Mouse (Mus musculus) spleen, adult 2 months (tissue): ENCODE measurements around the gene Babam1. TPM values are rescaled to one million over a fixed set of nuclear protein-coding genes. Genes with fewer than 3 reads are reported as not detected.

Experiments used
- DNase-seq, 2 experiments: peaks; one replicate each; pipeline versions ENCODE4 v3.0.0 to v3.0.0-alpha.2; 2012 to 2021; ENCODE audit warnings: low spot score in 2 of 2, low read depth in 1 of 2
- H3K27ac ChIP-seq: fragments of 200-500 bp; 2 replicates; pipeline ENCODE4 v1.5.1; 2012; ENCODE audit warnings: low read length, inconsistent platforms; ENCODE audit not compliant: insufficient read depth
- H3K27me3 ChIP-seq: fragments of 200-500 bp; 2 replicates; pipeline ENCODE4 v1.6.1; 2012; ENCODE audit warnings: mild to moderate bottlenecking, moderate library complexity, low read length, inconsistent platforms; ENCODE audit not compliant: control insufficient read depth, insufficient read depth
- H3K36me3 ChIP-seq: fragments of 200-500 bp; 2 replicates; pipeline ENCODE4 v1.6.1; 2012; ENCODE audit warnings: mild to moderate bottlenecking, low read length, inconsistent platforms; ENCODE audit not compliant: control insufficient read depth, insufficient read depth
- H3K4me1 ChIP-seq: fragments of 200-500 bp; 2 replicates; pipeline ENCODE4 v1.6.1; 2011; ENCODE audit warnings: inconsistent platforms; ENCODE audit not compliant: control insufficient read depth, insufficient read depth, insufficient read length
- H3K4me3 ChIP-seq: fragments of 200-500 bp; 2 replicates; pipeline ENCODE4 v1.5.1; 2011; ENCODE audit warnings: mild to moderate bottlenecking, inconsistent platforms; ENCODE audit not compliant: insufficient read depth, insufficient read length; ENCODE audit errors: extremely low read depth
- CTCF ChIP-seq: fragments of 200-500 bp; IDR thresholded peaks from 2 replicates; pipeline ENCODE4 v1.5.1; 2011; ENCODE audit warnings: mild to moderate bottlenecking, inconsistent platforms; ENCODE audit not compliant: insufficient read depth, insufficient read length, insufficient replicate concordance; ENCODE audit errors: extremely low read depth
- POLR2A ChIP-seq: fragments of 200-500 bp; IDR thresholded peaks from 2 replicates; pipeline ENCODE4 v1.6.1; 2011; ENCODE audit warnings: low read depth, low read length, inconsistent platforms
- WGBS: fragments of 180-500 bp; shearing (Covaris S2); methylation state at CpG from one replicate; pipeline ENCODE4 v1.1.7; 2018; 5-methylcytosine and 5-hydroxymethylcytosine counted together
- polyA plus RNA-seq: library from polyadenylated mRNA; depleted of rRNA; stranded (reverse); fragments of >200 nt; gene quantifications from 2 replicates; pipeline ENCODE4 v1.2.3, GENCODE M21; 2012; rRNA removed

Gene Babam1
- polyA plus RNA-seq: 104 and 128 TPM in 2 replicates

DNA sequence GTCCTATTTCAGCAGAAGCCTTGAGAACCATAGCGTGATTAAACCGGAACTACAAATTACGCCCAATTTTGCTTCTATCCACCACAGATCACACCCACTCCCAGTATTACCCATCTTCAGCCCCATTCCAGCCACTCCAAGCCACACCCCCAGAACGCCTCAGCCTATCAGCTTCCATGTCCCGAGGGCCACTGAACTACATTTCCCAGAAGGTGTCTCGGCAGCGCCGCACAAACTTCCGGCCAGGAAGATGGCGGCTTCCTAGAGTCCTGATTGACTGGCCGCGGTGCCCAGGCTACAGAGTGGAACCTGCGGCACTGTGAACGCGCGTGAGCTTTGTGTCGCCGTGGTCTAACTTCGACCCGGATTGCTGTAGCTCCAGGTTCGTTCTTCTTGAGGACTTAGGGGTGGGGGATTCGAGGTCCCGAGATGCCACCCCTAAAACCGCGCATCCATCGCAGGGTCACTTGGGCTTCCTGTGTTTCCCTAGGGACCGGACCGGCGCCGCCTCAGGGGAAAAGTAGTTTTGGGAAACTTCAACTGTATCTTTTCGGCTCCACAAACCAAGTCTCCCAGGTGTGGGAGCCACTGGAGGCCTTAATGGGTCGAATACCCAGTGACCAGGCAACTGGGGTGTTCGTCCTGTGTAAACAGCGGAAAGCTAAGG, at the start of gene Babam1:
TSS of gene Babam1 (plus strand) at position 223 of the 667 bp plus-strand sequence.
- Histone ChIP-seq H3K27me3 (no peaks in the 10 kb centered on the region), H3K4me3 (peak within 1 kb of the TSS; percentile 75), H3K36me3 (peaks cover 7% of the 10 kb centered on the region; the same call in 1 of the 2 replicates), H3K4me1 (peaks cover 8% of the 10 kb centered on the region; the same call in 1 of the 2 replicates), H3K27ac (peak within 1 kb of the TSS; percentile 44)
- DNase-seq: peak; percentile 80 to 89
- WGBS: under 1% methylated on average over 34 of the region's 34 CpGs
- TF ChIP-seq CTCF (no peak), POLR2A (peak; percentile 65; the same call in 1 of the 2 replicates)

DNA sequence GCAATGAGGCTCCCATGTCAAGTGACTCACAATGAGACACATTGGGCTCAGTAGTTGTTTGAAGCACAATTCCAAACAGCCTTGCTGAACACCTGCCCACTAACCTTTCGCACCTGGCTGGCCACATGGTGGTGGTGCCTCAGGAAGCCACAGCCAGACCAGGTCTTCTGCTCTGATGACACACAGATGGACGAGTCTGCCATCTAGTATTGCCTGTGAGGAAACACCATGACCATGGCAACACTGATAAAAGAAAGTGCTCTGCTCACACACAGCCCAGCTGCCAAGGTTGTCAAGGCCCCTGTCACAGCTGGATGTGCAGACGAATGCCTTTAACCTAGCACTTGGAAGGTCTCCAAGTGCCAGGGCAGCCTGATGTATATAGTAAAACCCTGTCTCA, 45.5 kb upstream of the Babam1 start:
- Histone ChIP-seq H3K27me3 (no peaks in the 10 kb centered on the region), H3K27ac (no peak overlapping the region), H3K4me3 (no peak overlapping the region), H3K36me3 (peaks cover 70% of the 10 kb centered on the region), H3K4me1 (no peaks in the 10 kb centered on the region)
- 69% methylated on average over 3 of the region's 3 CpGs for WGBS
- no peak for DNase-seq
- TF ChIP-seq POLR2A (no peak), CTCF (no peak)

DNA sequence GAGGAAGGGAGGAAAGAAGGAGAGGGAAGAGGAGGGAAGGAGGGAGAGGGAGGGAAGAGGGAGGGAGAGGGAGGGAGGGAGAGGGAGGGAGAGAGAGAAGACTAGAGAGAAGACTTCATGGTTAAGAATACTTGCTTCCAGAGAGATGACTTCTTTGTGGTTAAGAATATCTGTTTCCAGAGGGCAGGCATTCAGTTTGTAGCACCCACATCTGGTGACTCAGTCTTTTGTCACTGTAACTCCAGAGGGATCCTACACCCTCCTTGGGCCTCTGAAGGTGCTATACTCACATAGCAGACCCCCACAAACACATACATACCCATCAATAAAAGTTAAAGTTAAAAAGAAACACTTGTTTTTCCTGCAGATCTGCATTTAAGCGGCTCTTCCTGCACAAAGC, 45.1 kb upstream of the Babam1 start:
- H3K27ac ChIP-seq: no peak overlapping the region
- TF ChIP-seq POLR2A (no peak), CTCF (no peak)
- H3K4me3 ChIP-seq: no peak overlapping the region
- no peaks in the 10 kb centered on the region for H3K4me1 ChIP-seq
- no peak for DNase-seq
- 92% methylated on average over 1 of the region's 1 CpGs for WGBS
- H3K27me3 ChIP-seq: no peaks in the 10 kb centered on the region
- H3K36me3 ChIP-seq: peaks cover 71% of the 10 kb centered on the region

DNA sequence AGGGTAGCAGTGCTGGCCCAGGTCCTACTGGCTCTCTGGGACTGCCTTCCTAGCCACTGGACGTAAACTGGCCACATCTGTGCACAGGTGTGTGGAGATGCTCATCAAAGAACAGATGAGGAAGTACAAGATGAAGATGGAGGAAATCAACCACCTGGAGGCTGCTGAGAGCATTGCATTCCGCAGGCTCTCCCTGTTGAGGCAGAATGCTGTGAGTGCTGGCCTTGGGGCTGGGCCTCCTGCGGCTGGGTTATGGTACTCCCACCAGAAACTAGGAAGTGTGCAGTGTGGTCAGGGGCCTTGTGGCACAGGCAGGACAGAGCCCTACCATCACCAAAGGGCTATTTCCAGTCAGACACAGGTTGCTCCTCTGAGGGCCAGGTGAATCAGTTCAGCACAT, 38.6 kb upstream of the Babam1 start:
- no peak overlapping the region for H3K4me3 ChIP-seq
- peaks cover 47% of the 10 kb centered on the region for H3K36me3 ChIP-seq
- H3K27ac ChIP-seq: no peak overlapping the region
- no peak for TF ChIP-seq CTCF
- TF ChIP-seq POLR2A: no peak
- 88% methylated on average over 3 of the region's 3 CpGs for WGBS
- no peaks in the 10 kb centered on the region for H3K4me1 ChIP-seq
- no peak for DNase-seq
- no peaks in the 10 kb centered on the region for H3K27me3 ChIP-seq

DNA sequence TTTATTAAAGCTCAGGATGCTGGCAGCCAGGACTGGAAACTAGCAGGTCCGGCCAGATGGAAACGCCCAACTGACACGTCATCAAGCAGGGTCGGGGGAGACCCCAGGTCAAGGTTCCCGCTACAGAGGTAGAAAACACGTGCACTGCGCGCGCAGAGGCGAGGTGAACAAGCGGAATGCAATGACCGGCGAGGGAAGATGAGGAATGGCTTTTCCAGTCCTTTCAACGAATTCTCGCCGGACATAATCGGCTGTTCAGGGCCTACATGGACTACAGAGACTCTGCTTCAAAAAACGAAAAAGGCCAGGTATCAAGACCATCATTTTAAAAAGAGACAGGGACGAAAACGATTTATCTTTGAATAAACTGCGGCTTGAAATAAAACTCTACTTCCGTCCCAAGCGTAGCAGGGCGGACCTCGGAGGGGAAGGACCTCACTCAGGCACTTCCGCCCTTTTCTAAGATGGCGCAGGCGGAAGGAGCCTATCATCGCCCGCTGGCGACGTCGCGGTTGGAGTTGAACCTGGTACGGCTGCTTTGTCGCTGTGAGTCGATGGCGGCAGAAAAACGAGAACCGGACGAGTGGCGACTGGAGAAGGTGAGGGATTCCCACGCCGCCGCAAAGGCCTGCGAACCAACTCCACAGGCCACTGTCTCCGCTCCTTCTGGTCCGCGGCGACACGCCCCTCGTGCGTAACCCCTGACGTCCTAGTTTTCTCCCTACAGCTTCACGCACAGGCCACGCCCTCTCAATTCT, 29.7 kb upstream of the Babam1 start, which contains the start of gene Use1:
TSS of gene Use1 (plus strand) at position 78 of the 758 bp plus-strand sequence.
- TF ChIP-seq POLR2A (peak; percentile 25), CTCF (no peak)
- H3K4me3 ChIP-seq: peak within 1 kb of the TSS; percentile 85
- peak within 1 kb of the TSS; percentile 96 for H3K27ac ChIP-seq
- H3K27me3 ChIP-seq: no peaks in the 10 kb centered on the region
- DNase-seq: peak; percentile 88 to 90
- no peaks in the 10 kb centered on the region for H3K4me1 ChIP-seq
- no peaks in the 10 kb centered on the region for H3K36me3 ChIP-seq
- under 1% methylated on average over 56 of the region's 56 CpGs for WGBS

DNA sequence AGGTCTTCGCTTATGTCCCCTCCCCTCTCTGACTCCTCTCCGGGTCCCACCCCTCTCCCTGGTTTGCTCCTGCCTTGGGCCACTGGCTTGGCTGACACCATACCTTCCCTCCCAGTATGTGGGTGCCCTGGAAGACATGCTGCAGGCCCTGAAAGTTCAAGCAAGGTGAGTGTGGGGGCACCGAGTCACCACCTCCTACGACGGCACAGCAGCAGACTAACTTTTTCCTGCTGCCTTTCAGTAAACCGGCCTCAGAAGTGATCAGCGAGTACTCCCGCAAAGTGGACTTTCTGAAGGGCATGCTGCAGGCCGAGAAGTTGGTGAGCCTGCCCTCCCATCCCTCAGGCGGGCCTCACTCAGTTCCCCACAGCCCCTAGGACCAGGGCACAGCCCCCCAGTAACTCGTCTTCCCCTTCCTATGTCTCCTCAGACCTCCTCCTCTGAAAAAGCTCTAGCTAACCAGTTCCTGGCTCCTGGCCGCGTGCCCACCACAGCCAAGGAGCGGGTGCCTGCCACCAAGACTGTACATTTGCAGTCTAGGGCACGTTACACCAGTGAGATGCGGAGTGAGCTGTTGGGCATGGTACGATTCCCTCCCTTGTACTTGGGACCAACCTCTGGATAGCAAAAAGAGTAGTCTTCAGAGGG, 29.0 kb upstream of the Babam1 start:
- no peak for DNase-seq
- whole genome bisulfite sequencing: 29% methylated on average over 17 of the region's 17 CpGs
- H3K36me3 ChIP-seq: no peaks in the 10 kb centered on the region
- peak overlapping the region; percentile 85; the same call in 1 of the 2 replicates for H3K4me3 ChIP-seq
- H3K4me1 ChIP-seq: no peaks in the 10 kb centered on the region
- no peaks in the 10 kb centered on the region for H3K27me3 ChIP-seq
- H3K27ac ChIP-seq: peak overlapping the region; percentile 96
- TF ChIP-seq POLR2A (no peak; the same call in 1 of the 2 replicates), CTCF (no peak)
